Mouse (Mus musculus): ENCODE data around the gene Cdiptos. TPM values are rescaled to one million over a fixed set of nuclear protein-coding genes. Genes with fewer than 3 reads are reported as not detected.

Gene Cdiptos
- polyA plus RNA-seq (2015; fragmentation: Illumina TruSeq; extraction: RNeasy Lipid Tissue Mini Kit (QIAGEN cat#74804); ENCODE audit: insufficient read depth, low replicate concordance) = 2.5 TPM

GRCm38 (mm10) chr7:126975950-126976866 is at the start of gene Cdiptos:
Gene Cdiptos (minus strand): TSS chr7:126976098.

GRCm38 (mm10) chr7:127020901-127021562 is 45.1 kb upstream of the Cdiptos start, which contains the start of the genes Gm42742 and Prrt2:
Gene Gm42742 (minus strand): TSS chr7:127021097.
Gene Prrt2 (minus strand): TSS chr7:127021211.

GRCm38 (mm10) chr7:127016971-127017949 is 41.4 kb upstream of the Cdiptos start, which contains the start of gene Pagr1a:
Gene Pagr1a (minus strand): TSS chr7:127017352.

GRCm38 (mm10) chr7:127016481-127016485 is 40.4 kb upstream of the Cdiptos start, which contains the start of gene Pagr1b:
Gene Pagr1b (minus strand): TSS chr7:127016484.

GRCm38 (mm10) chr7:127014320-127014719 is 38.4 kb upstream of the Cdiptos start, which contains the start of gene Mvp:
Gene Mvp (minus strand): TSS chr7:127014621.

GRCm38 (mm10) chr7:126975893-126975949 is 177 bp downstream of the Cdiptos start, which contains the start of gene Cdipt:
Gene Cdipt (plus strand): TSS chr7:126975914.

GRCm38 (mm10) chr7:126949793-126950646 is 25.9 kb downstream of the Cdiptos start, which contains the start of gene Sez6l2:
Gene Sez6l2 (plus strand): TSS chr7:126950563.

GRCm38 (mm10) chr7:126949403-126949792 is 26.5 kb downstream of the Cdiptos start, which contains the start of gene Asphd1:
Gene Asphd1 (minus strand): TSS chr7:126949582.

GRCm38 (mm10) chr7:126928384-126929037 is 47.4 kb downstream of the Cdiptos start, which contains the start of gene Kctd13:
Gene Kctd13 (plus strand): TSS chr7:126928879.

GRCm38 (mm10) chr7:126922624-126923060 is 53.3 kb downstream of the Cdiptos start, which contains the start of gene Tmem219:
Gene Tmem219 (minus strand): TSS chr7:126922917.

Other genes with a start within 250 kb of the Cdiptos start
- 58.8 TPM for gene Mapk3, start 216.5 kb downstream of the Cdiptos start, polyA plus RNA-seq (2015; fragmentation: Illumina TruSeq; extraction: RNeasy Lipid Tissue Mini Kit (QIAGEN cat#74804); ENCODE audit: insufficient read depth, low replicate concordance)
- gene Gdpd3, start 209.8 kb downstream of the Cdiptos start, polyA plus RNA-seq (2015; fragmentation: Illumina TruSeq; extraction: RNeasy Lipid Tissue Mini Kit (QIAGEN cat#74804); ENCODE audit: insufficient read depth, low replicate concordance) = 8.9 TPM
- gene Ypel3, start 199.1 kb downstream of the Cdiptos start, polyA plus RNA-seq (2015; fragmentation: Illumina TruSeq; extraction: RNeasy Lipid Tissue Mini Kit (QIAGEN cat#74804); ENCODE audit: insufficient read depth, low replicate concordance) = 121 TPM
- gene Tbx6, start 194.6 kb downstream of the Cdiptos start, polyA plus RNA-seq (2015; fragmentation: Illumina TruSeq; extraction: RNeasy Lipid Tissue Mini Kit (QIAGEN cat#74804); ENCODE audit: insufficient read depth, low replicate concordance) = 2.8 TPM
- 170 TPM for gene Ppp4c, start 183.6 kb downstream of the Cdiptos start, polyA plus RNA-seq (2015; fragmentation: Illumina TruSeq; extraction: RNeasy Lipid Tissue Mini Kit (QIAGEN cat#74804); ENCODE audit: insufficient read depth, low replicate concordance)
- gene Fam57b, start 178.4 kb downstream of the Cdiptos start, polyA plus RNA-seq (2015; fragmentation: Illumina TruSeq; extraction: RNeasy Lipid Tissue Mini Kit (QIAGEN cat#74804); ENCODE audit: insufficient read depth, low replicate concordance) = not detected
- not detected for gene 4930451I11Rik, start 144.5 kb downstream of the Cdiptos start, polyA plus RNA-seq (2015; fragmentation: Illumina TruSeq; extraction: RNeasy Lipid Tissue Mini Kit (QIAGEN cat#74804); ENCODE audit: insufficient read depth, low replicate concordance)
- not detected for gene Doc2a, start 128.7 kb downstream of the Cdiptos start, polyA plus RNA-seq (2015; fragmentation: Illumina TruSeq; extraction: RNeasy Lipid Tissue Mini Kit (QIAGEN cat#74804); ENCODE audit: insufficient read depth, low replicate concordance)
- 41.1 TPM for gene Hirip3, start 114.1 kb downstream of the Cdiptos start, polyA plus RNA-seq (2015; fragmentation: Illumina TruSeq; extraction: RNeasy Lipid Tissue Mini Kit (QIAGEN cat#74804); ENCODE audit: insufficient read depth, low replicate concordance)
- 30.1 TPM for gene Ino80e, start 113.7 kb downstream of the Cdiptos start, polyA plus RNA-seq (2015; fragmentation: Illumina TruSeq; extraction: RNeasy Lipid Tissue Mini Kit (QIAGEN cat#74804); ENCODE audit: insufficient read depth, low replicate concordance)
- gene Taok2, start 91.4 kb downstream of the Cdiptos start, polyA plus RNA-seq (2015; fragmentation: Illumina TruSeq; extraction: RNeasy Lipid Tissue Mini Kit (QIAGEN cat#74804); ENCODE audit: insufficient read depth, low replicate concordance) = 37.0 TPM
- 47.9 TPM for gene Tmem219, start 53.2 kb downstream of the Cdiptos start, polyA plus RNA-seq (2015; fragmentation: Illumina TruSeq; extraction: RNeasy Lipid Tissue Mini Kit (QIAGEN cat#74804); ENCODE audit: insufficient read depth, low replicate concordance)
- 13.7 TPM for gene Kctd13, start 47.2 kb downstream of the Cdiptos start, polyA plus RNA-seq (2015; fragmentation: Illumina TruSeq; extraction: RNeasy Lipid Tissue Mini Kit (QIAGEN cat#74804); ENCODE audit: insufficient read depth, low replicate concordance)
- gene Asphd1, start 26.5 kb downstream of the Cdiptos start, polyA plus RNA-seq (2015; fragmentation: Illumina TruSeq; extraction: RNeasy Lipid Tissue Mini Kit (QIAGEN cat#74804); ENCODE audit: insufficient read depth, low replicate concordance) = not detected
- 2.6 TPM for gene Sez6l2, start 25.5 kb downstream of the Cdiptos start, polyA plus RNA-seq (2015; fragmentation: Illumina TruSeq; extraction: RNeasy Lipid Tissue Mini Kit (QIAGEN cat#74804); ENCODE audit: insufficient read depth, low replicate concordance)
- gene Cdipt, start 184 bp downstream of the Cdiptos start, polyA plus RNA-seq (2015; fragmentation: Illumina TruSeq; extraction: RNeasy Lipid Tissue Mini Kit (QIAGEN cat#74804); ENCODE audit: insufficient read depth, low replicate concordance) = 56.1 TPM
- gene Mvp, start 38.5 kb upstream of the Cdiptos start, polyA plus RNA-seq (2015; fragmentation: Illumina TruSeq; extraction: RNeasy Lipid Tissue Mini Kit (QIAGEN cat#74804); ENCODE audit: insufficient read depth, low replicate concordance) = 13.5 TPM
- not detected for gene Pagr1b, start 40.4 kb upstream of the Cdiptos start, polyA plus RNA-seq (2015; fragmentation: Illumina TruSeq; extraction: RNeasy Lipid Tissue Mini Kit (QIAGEN cat#74804); ENCODE audit: insufficient read depth, low replicate concordance)
- 13.5 TPM for gene Pagr1a, start 41.3 kb upstream of the Cdiptos start, polyA plus RNA-seq (2015; fragmentation: Illumina TruSeq; extraction: RNeasy Lipid Tissue Mini Kit (QIAGEN cat#74804); ENCODE audit: insufficient read depth, low replicate concordance)
- 20.9 TPM for gene Gm42742, start 45.0 kb upstream of the Cdiptos start, polyA plus RNA-seq (2015; fragmentation: Illumina TruSeq; extraction: RNeasy Lipid Tissue Mini Kit (QIAGEN cat#74804); ENCODE audit: insufficient read depth, low replicate concordance)
- 3.2 TPM for gene Prrt2, start 45.1 kb upstream of the Cdiptos start, polyA plus RNA-seq (2015; fragmentation: Illumina TruSeq; extraction: RNeasy Lipid Tissue Mini Kit (QIAGEN cat#74804); ENCODE audit: insufficient read depth, low replicate concordance)
- 111 TPM for gene Maz, start 50.9 kb upstream of the Cdiptos start, polyA plus RNA-seq (2015; fragmentation: Illumina TruSeq; extraction: RNeasy Lipid Tissue Mini Kit (QIAGEN cat#74804); ENCODE audit: insufficient read depth, low replicate concordance)
- gene Kif22, start 66.4 kb upstream of the Cdiptos start, polyA plus RNA-seq (2015; fragmentation: Illumina TruSeq; extraction: RNeasy Lipid Tissue Mini Kit (QIAGEN cat#74804); ENCODE audit: insufficient read depth, low replicate concordance) = 10.6 TPM
- gene Zg16, start 111.2 kb upstream of the Cdiptos start, polyA plus RNA-seq (2015; fragmentation: Illumina TruSeq; extraction: RNeasy Lipid Tissue Mini Kit (QIAGEN cat#74804); ENCODE audit: insufficient read depth, low replicate concordance) = 6.7 TPM
- 81.1 TPM for gene AI467606, start 115.3 kb upstream of the Cdiptos start, polyA plus RNA-seq (2015; fragmentation: Illumina TruSeq; extraction: RNeasy Lipid Tissue Mini Kit (QIAGEN cat#74804); ENCODE audit: insufficient read depth, low replicate concordance)
- 4.2 TPM for gene Qprt, start 146.1 kb upstream of the Cdiptos start, polyA plus RNA-seq (2015; fragmentation: Illumina TruSeq; extraction: RNeasy Lipid Tissue Mini Kit (QIAGEN cat#74804); ENCODE audit: insufficient read depth, low replicate concordance)
- gene Spn, start 161.7 kb upstream of the Cdiptos start, polyA plus RNA-seq (2015; fragmentation: Illumina TruSeq; extraction: RNeasy Lipid Tissue Mini Kit (QIAGEN cat#74804); ENCODE audit: insufficient read depth, low replicate concordance) = 77.1 TPM
- 83.7 TPM for gene Cd2bp2, start 220.0 kb upstream of the Cdiptos start, polyA plus RNA-seq (2015; fragmentation: Illumina TruSeq; extraction: RNeasy Lipid Tissue Mini Kit (QIAGEN cat#74804); ENCODE audit: insufficient read depth, low replicate concordance)
- gene Tbc1d10b, start 232.4 kb upstream of the Cdiptos start, polyA plus RNA-seq (2015; fragmentation: Illumina TruSeq; extraction: RNeasy Lipid Tissue Mini Kit (QIAGEN cat#74804); ENCODE audit: insufficient read depth, low replicate concordance) = 37.1 TPM
- 5.7 TPM for gene Mylpf, start 232.8 kb upstream of the Cdiptos start, polyA plus RNA-seq (2015; fragmentation: Illumina TruSeq; extraction: RNeasy Lipid Tissue Mini Kit (QIAGEN cat#74804); ENCODE audit: insufficient read depth, low replicate concordance)